Mouse (Mus musculus) ovary, adult 18-20 months (tissue): ENCODE data around the gene Dnajc19.
A peak's percentile ranks its signal among the peaks of the same experiment; 100 is the strongest.
"Not testable (repeated sequence)": the region's sequence is repeated elsewhere in the genome, so short reads cannot be mapped to it uniquely, and the experiment has no call there.

Experiments used
- DNase-seq: peaks from one replicate; pipeline ENCODE4 v3.0.0; 2022; ENCODE audit warnings: low spot score, mixed read lengths

The Dnajc19 gene

GRCm38 (mm10) chr3:34080900-34081662 lies at the start of gene Dnajc19:
TSS of gene Dnajc19 (minus strand) at chr3:34081321.
- DNase-seq: peak; percentile 86

- DNase-seq: no peak
Observed at GRCm38 (mm10) chr3:34129957-34130356, 48.8 kb upstream of the Dnajc19 start.

GRCm38 (mm10) chr3:34121311-34121710 lies 40.2 kb upstream of the Dnajc19 start:
- no peak for DNase-seq

- no peak for DNase-seq
Observed at GRCm38 (mm10) chr3:34120791-34121190, 39.7 kb upstream of the Dnajc19 start.

- no peak for DNase-seq
Observed at GRCm38 (mm10) chr3:34119869-34120268, 38.7 kb upstream of the Dnajc19 start.

GRCm38 (mm10) chr3:34115806-34116205 lies 34.7 kb upstream of the Dnajc19 start:
- DNase-seq: no peak

GRCm38 (mm10) chr3:34111941-34112685 lies 31.0 kb upstream of the Dnajc19 start:
- DNase-seq: no peak

GRCm38 (mm10) chr3:34107631-34108030 lies 26.5 kb upstream of the Dnajc19 start:
- no peak for DNase-seq

- DNase-seq: no peak
Observed at GRCm38 (mm10) chr3:34106421-34106820, 25.3 kb upstream of the Dnajc19 start.

GRCm38 (mm10) chr3:34103902-34104672 lies 23.0 kb upstream of the Dnajc19 start:
- no peak for DNase-seq

- DNase-seq: no peak
Observed at GRCm38 (mm10) chr3:34102891-34103290, 21.8 kb upstream of the Dnajc19 start.

GRCm38 (mm10) chr3:34083655-34084054 lies 2.5 kb upstream of the Dnajc19 start:
- no peak for DNase-seq

- no peak for DNase-seq
Observed at GRCm38 (mm10) chr3:34081929-34082328, 808 bp upstream of the Dnajc19 start.

- no peak for DNase-seq
Observed at GRCm38 (mm10) chr3:34076058-34076759, 4.9 kb downstream of the Dnajc19 start.

GRCm38 (mm10) chr3:34072726-34073125 lies 8.4 kb downstream of the Dnajc19 start:
- no peak for DNase-seq

GRCm38 (mm10) chr3:34068943-34069342 lies 12.2 kb downstream of the Dnajc19 start:
- DNase-seq: not testable (repeated sequence)

- DNase-seq: no peak
Observed at GRCm38 (mm10) chr3:34062352-34062751, 18.8 kb downstream of the Dnajc19 start.

- DNase-seq: no peak
Observed at GRCm38 (mm10) chr3:34041990-34042389, 39.1 kb downstream of the Dnajc19 start.

GRCm38 (mm10) chr3:34035706-34036105 lies 45.4 kb downstream of the Dnajc19 start:
- no peak for DNase-seq

GRCm38 (mm10) chr3:34034803-34035202 lies 46.3 kb downstream of the Dnajc19 start:
- no peak for DNase-seq

- DNase-seq: no peak
Observed at GRCm38 (mm10) chr3:34033720-34034364, 47.3 kb downstream of the Dnajc19 start.
